Mouse (Mus musculus) hematopoietic stem cell, adult 5-6 weeks (primary cell): ENCODE measurements at regions not wholly inside any gene's neighbourhood (a gene's known extent, or its start where the extent isn't known, plus 50 kb on each side); places are given as distances from the start of the nearest gene placed in this dataset.

Experiments used
- ATAC-seq, 2 experiments: fragments of 125-278 bp in 1 of 2; replicated peaks in 1 of 2; 2 replicates each; pipeline ENCODE4 v1.8.0; 2016 to 2017; ENCODE audit warnings: inconsistent platforms in 2 of 2, mild to moderate bottlenecking in 2 of 2, moderate number of reproducible peaks in 2 of 2, low read depth in 1 of 2, moderate TSS enrichment in 1 of 2; ENCODE audit not compliant: low FRiP score in 2 of 2, poor library complexity in 2 of 2, severe bottlenecking in 2 of 2, insufficient read depth in 1 of 2, low TSS enrichment in 1 of 2

- no peak for ATAC-seq
Observed at GRCm38 (mm10) chr10:101269371-101269770, 411.9 kb upstream of the Mgat4c start.

DNA sequence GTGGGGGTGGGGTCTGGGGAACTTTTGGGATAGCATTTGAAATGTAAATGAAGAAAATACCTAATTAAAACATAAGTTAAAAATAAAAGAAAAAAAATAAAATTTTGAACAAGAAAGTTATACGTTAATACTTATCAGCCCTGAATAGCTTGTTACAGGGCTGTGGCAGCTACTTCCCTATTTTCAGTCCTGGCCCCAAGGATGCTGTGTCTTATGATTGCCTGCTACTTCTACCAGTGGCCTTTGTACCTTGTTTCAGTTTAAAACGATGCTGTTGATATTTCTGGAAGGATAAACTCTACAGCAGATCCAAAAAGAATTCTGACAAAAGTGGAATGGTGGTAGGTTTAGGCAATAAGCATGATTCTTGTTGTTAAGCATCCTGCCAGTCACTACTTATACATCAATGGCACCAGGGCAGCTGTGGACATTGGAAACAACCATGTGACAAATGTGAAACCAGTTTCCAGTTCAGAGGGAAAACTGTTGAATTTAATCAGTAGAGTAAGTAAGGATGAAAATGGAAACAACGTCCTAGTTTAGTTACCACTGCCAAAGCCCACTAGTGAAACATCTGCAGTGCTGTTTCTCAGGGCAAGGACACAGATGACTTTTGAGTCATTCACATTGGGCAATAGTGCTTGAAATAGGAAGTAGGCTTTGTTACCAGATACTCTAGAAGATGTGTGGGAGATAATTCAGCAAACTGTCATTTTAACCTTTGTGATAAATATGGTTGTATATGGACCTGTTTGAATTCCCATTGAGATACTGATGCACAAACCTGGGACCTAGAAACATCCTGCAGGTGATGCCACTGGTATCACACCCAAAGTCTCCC is 409.6 kb upstream of the Mgat4c start:
- peak in 1 of 2 experiments; percentile 42; a peak in 1 of 4 replicates for ATAC-seq

DNA sequence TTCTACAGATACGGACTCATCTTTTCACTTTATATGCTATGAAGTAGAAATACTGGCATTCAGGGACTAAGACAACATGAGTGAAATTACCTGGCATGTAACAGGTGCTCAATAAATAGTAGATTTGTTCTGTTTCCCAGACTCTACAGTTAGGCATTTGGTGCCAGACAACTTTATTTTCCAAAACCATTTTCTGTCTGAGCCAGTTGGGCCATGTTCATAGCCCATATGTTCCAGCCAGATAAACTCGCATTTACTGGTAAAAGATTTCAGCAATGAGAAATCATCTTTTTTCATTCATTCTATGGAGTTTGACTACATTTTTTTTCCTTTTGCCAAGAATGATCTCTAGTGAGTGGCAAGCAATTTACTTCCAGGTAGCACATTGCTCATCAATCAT is 393.2 kb upstream of the Mgat4c start:
- no peak for ATAC-seq

DNA sequence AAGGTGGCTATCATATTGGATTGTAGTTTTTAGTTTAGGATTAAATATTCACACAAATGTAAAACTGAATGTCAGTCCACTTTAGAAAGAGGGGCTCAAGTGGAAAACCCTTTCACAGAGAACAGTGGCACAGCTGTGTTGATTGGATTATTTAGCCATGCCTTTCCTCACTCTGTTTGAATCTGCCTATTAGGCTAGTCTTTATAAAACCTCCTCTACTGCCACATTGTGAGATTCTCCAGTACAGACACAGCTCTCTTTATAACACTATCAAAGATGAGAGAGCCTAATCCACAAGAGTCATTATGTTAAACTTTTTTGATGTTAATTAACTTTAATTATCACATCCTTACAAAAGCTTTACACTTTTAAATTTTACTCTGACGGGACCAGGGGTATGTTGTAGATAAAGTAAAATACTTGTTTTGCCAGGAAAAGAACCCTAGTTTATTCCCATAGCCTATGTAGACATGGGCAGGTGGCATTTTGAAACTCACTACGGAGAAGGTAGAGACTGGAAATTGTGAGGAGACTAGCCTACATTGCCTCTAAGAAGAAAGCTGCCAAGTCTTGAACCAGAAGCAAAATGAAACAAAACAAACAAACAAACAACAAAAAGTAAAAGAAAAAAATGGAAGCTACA is 379.0 kb upstream of the Mgat4c start:
- ATAC-seq: no peak

DNA sequence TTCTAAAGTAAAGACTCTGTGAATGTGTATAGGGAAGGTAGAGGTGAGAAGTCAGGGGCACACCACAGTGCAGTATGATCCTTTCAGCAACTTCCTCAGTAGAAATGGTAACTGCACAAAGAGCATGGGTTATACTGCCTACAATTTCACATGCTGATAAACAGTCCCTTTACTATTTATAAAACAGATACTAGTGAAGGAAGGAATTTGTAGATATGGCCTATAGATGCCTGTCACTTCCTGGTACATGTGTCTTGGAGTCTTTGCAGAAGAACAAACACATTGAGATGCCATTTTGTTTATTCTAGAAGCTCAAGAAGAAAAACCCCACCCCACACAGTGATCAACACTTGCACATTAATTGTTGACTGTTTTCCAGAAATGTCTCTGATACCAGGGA is 377.2 kb upstream of the Mgat4c start:
- ATAC-seq: no peak

DNA sequence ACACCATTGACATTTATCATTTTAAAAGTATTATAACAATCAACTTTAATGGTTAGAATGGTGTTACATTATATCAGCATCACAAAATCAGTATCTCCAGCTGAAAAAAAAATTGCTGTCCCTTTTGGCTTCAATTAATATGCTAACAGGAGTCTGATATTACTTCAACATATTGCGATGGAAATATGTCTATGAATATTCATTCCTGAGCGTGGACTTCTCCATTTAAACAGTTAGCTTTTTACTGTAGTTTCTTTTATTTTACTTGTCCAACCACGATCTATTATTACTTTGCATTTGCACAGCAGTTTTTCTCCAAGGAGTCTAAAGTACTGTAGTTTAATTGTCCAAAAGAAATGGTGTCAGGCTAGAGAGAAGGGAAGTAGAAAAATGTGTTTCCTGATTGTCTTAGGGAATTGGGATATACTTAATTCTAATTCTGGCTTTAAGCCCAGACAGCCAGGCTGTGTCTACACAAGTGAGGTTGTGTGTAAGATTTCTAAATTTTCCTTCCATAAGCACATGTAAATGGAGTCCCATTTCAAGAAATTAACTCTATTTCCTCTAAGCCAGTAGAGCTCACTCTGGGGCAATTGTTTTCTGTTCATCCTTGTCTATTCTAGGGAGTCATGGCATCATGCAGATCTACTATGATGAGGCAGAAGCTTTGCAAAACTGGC is 364.5 kb upstream of the Mgat4c start:
- no peak for ATAC-seq

- peak; percentile 68 to 77 for ATAC-seq
Observed at GRCm38 (mm10) chr10:101321080-101321717, 360.1 kb upstream of the Mgat4c start.

DNA sequence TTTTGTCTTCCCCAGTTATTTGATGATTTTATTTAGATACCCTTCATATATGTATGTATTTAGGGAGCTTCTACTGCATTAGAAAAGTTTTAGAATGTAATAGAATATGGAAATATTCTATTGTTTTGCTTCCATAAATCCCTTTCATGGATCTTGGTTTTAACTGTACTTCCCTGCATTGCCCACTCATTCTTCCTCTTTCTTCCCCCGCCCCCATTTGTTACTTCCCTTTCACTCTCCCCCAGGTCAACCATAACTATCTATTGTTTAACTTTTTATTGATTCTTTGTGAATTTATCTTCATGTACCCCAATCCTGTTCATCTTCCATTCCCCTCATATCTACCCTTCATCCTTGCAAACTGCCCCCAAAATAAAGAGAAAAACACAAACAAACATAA is 356.8 kb upstream of the Mgat4c start:
- no peak for ATAC-seq

DNA sequence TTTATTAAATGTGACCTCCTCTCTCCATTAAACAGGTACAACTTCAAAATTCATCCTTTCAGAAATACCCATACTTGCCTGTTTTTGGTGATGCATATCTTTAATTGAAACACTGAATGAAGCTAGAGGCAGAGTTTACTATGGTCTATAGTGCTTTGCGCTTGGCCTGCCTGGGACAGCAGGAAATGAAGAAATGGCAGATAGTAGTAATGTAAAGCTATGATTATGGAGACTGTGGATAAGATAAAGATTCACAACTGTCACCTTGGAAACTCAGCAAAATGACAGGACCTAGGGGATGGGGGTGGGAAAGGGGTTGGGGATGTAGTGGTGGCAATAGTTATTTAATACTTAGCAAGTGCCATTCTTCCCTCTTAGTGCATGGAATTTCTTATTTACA is 352.7 kb upstream of the Mgat4c start:
- no peak for ATAC-seq

- no peak for ATAC-seq
Observed at GRCm38 (mm10) chr10:101330109-101330508, 351.2 kb upstream of the Mgat4c start.

DNA sequence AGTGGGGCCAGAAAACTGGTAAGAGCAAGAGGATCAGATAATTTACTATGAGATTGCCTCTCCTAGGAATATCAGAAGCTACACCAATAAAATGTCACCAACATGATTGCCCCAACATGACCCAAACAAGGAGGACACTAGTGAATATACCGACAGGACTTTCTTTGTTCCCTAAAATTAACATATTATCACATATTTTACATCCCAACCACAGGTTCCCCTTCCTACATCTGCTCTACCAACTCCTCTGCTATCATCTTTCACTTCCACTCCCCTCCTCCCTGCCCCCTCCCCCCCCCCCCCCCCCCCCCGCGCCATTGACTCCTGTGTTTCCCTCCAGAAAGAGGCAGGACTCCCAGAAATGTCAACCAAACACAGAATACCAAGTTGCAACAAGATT is 346.2 kb upstream of the Mgat4c start:
- ATAC-seq: no peak

DNA sequence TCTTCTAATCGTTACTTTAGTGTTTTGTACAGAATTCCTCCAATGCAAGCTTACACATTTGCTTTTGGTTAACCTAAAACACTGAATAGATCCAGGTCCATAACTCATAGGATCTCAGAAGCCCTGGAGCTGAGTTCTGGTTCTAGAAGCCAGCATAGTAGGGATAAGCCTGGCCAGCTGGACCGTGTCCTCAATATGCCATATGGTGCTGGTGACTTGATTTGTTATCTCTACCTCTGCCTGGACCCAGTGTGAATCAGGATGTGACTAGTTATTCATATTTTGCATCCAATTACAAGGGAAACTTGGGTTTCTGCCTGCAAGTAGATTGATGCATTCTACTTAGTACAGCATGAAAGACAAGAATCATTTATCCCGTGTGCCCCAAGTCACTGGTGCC is 341.7 kb upstream of the Mgat4c start:
- ATAC-seq: no peak

DNA sequence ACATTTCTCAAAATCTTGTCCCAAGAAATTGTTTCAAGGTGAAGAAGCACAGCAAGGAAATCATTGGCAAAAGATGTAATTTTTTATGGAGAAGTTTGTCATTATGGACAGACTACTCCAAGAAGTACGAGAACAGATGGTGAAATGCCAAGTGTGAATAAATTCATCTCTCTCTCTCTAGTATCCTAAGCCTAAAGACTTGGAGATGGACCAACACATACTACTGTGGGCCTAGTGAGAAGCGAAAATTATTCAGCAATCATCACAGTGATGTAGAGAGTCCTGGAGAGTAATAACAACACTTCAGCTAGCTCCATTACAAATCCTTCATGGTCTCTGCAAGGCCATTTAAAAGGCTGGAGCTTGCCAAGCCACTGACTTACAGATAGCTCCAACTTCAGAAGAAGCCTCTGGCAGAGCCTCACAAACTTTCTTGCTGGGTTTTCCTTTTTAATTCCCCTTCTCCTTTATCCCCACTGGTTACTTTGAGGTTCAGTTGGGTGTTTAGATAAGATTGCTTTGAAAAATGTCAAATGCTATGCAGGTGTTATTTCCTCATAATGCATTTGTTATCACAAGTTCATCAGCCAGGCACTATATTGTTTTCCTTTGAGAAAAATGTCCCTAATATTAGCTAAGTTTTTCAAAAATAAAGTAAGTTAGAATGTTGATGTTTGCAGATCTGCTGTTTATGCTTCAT is 330.9 kb upstream of the Mgat4c start:
- ATAC-seq: no peak

GRCm38 (mm10) chr10:101373850-101374581 is 307.3 kb upstream of the Mgat4c start:
- ATAC-seq: no peak

DNA sequence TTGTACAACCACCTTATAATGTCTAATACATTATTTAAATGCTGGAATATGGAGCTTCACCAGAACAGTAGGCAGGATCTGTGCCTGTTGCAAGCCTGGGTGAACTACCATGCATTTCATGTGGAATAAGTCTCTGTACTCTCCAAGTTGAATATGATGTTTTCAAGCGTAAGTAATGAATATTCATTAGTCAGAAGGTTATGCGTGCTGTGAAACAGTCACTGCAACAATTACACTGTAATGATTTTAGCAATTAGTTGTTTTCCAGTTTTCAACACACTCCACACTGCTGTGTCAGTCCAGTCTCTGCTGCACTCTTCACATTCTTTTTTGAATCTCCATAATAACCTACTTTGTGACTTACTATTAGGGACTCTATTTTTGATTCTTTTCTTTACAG is 287.9 kb upstream of the Mgat4c start:
- ATAC-seq: no peak

- ATAC-seq: no peak
Observed at GRCm38 (mm10) chr10:101399206-101399605, 282.1 kb upstream of the Mgat4c start.

DNA sequence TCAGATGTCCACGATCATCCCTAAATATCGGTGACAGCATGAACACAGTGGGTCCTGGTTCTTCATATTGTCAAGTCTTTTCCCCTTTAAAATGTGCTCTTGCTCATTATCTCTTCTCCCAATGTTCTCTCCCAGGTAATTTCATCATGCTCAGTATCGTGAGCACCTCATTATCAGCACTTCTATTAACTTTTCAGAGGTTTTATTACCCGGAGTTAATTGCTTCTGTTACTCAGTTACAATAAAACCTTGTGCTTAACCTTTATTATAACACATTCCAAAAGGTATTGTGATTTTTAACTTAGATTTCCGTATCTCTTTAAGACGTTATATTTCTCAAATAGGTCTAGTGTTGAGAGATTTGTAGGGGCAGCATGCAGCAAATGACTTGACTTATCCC is 266.0 kb upstream of the Mgat4c start:
- ATAC-seq: no peak
